Mouse (Mus musculus): ENCODE measurements around the gene Hist2h4.
"Not testable (repeated sequence)": the region's sequence is repeated elsewhere in the genome, so short reads cannot be mapped to it uniquely, and the experiment has no call there.

Hist2h4 gene

DNA sequence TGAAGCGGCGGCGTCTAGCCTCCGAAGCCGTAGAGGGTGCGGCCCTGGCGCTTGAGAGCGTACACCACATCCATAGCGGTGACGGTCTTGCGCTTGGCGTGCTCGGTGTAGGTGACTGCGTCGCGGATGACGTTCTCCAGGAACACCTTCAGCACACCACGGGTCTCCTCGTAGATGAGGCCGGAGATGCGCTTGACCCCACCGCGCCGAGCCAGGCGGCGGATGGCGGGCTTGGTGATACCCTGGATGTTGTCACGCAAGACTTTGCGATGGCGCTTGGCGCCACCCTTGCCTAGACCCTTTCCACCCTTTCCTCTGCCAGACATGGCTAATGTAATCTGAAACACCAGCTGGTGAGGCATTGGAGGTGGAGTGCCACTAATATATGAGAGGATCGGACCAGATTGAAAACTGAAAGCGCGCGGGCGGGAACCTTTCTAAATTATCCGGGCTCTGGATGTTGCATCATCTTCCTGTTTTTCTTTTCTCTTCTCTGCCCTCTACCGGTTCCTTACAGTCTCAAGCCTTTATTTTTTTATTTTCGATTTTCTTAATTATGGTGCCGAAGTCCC is at the start of gene Hist2h4:
Gene Hist2h4, minus strand, starts transcription at position 333 of the 572 bp plus-strand sequence.
- peak; percentile 95 for DNase-seq

DNA sequence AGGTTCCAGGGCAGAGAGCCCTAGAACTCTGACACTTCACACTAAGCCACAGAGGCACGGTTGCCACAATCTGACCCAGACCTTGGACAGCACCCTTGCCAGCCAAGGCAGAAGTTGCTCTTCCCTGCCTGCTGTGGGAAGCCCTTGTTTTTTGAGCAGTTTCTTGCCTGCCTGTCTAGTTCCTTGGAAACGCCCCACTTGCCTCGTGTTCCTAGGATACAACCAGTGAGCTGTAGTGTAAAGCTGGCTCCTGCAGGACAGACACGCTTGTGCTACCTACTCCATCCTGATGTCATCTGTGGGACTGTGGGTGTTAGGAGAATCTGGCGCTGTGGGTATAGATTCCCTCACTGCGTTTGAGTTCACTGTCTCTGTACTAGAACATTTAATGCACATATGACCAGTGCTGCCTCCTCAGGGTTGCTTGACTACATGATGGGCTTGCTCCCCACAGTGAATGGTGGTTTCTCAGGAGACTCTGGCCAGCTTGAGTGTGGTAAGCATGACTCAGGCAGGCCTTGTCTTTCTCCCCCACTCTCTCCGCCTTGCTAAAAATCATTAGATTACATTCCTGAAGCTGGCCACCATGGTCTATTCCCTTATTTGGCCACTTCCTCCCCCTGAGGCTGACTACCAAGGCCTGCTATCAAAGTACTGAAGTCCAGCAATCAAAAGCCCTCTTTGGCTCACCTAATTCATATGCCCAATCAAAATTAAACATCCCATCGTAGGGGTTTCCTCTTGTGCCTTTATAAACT is 49.4 kb upstream of the Hist2h4 start:
- no peak for DNase-seq

DNA sequence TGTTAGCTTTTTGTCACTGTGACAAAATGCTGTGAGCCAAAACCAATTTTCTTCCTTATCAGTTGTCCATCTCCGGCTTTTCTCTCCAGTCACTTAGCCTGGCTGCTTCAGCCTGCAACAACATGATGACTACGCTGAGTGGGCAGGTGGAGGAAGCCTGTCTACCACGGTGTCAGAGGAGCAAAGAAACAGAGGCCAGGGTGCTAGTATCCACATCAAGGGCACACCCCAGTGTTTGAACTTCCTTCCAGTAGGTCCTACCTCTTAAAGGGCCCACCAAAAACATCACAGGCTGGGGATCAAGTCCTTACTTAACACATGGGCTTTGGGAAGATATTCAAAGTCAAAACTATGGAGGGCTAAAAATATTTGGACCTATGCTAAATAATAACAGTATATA is 46.3 kb upstream of the Hist2h4 start:
- DNase-seq: no peak

DNA sequence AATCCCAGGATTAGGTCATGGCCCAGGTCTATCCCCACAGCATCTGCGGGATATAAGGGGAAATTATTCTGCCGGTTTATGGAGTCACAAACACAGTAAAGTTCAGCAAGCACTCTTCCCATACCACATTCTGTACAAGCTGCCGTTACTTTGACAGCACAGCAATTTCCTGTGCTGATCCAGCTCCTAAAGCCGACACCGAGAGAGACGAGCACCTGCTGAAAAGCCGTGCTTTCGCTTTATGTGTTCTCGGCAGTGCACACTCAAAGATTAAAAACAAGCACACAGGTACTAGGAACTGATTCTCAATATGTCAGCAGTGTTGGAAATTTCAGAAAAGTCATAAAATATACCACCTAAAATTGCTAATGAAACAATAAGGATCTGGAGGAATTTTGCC is 43.4 kb upstream of the Hist2h4 start:
- no peak for DNase-seq

DNA sequence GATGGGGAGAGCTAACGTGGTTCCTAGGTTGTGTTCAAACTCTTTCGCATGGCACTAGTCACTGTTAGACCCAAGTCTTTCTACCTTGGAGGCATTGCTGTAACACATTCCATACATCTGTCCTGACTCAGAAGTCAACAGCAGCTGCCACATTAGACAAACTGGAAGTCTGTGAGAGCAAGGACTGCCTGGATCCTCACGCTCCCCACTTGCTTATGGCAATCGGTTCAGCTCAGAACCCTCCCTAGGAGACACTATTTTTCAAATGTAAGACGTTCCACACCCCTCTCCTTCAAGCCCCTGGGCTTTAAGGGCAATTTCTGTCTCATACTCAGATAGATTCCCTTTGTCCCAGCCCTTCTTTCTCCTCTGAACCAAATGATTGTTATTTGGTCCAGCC is 39.0 kb upstream of the Hist2h4 start:
- no peak for DNase-seq

DNA sequence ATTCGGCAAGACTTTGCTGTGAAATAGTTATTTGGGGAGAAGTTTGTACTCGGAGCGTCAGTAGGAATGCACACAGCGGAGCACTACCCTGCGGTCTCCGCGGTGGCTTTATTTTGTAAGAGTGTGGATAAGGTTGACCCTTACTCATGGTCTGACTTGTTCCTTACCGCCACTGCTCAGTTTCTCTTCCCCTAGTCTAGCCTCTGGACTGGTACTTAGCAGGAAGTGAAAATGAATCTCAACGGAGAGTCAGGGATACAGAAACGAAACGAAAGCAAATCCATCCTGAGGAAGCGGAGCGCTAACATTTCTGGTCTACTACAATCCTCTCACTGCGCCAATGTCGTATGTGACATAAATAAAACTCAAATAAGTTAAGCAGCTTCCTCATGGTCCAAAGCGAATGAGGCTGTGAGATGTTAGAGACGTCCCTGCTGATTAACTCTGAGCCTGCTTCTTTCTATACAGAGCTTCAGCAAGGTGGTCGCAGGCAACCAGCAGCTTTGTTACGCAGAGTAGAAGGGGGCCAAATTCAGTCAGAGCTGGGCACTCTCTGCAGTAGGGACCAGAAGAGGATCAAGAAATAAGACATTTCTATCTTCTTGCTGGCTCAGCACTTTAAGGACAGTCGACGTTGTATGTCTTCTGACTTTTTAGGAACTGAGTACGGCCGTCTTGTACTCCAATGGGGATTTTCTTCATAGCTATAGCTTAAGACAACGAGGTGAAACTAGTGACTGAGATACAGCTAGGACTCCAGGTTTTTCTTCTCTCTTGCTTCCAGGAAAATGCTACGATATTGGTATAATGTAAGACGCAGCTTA is 37.8 kb upstream of the Hist2h4 start:
- no peak for DNase-seq

DNA sequence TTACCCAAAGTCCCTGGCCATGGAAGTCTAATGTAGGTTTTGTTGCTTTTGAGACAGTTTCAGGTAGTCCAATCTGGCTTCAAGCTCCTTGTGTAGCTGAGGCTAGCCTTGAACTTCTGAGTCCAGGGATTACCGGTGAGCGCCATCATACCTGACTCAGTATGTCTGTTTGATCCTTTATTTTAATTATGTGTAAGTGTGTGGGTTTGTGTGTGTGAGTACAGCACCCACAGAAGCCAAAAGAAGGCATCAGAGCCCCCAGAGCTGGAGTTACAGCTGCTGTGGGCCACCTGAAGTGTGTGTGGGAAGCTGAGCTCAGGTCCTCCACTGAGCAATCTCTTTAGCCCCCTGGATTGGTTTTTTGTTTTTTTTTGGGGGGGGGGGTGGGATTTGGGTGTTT is 36.5 kb upstream of the Hist2h4 start:
- DNase-seq: no peak

DNA sequence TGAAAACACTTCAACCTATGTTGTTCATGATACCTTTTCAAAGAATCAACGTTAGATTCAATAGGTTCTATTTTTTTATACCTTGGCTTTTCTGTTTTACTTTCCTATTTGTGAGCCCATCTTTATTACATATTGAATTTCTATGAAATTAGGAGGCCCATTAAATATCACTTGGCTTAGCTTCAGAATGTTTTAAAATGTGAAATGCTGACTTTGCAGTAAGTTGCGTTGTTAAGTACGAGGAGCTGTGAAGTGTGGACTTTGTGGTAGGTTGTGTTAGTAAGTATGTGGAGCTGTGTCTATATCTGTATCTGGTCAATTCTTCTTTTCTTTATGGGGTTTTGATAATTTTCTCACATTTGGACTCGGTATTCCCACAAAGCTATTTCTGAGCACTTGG is 35.2 kb upstream of the Hist2h4 start:
- no peak for DNase-seq

DNA sequence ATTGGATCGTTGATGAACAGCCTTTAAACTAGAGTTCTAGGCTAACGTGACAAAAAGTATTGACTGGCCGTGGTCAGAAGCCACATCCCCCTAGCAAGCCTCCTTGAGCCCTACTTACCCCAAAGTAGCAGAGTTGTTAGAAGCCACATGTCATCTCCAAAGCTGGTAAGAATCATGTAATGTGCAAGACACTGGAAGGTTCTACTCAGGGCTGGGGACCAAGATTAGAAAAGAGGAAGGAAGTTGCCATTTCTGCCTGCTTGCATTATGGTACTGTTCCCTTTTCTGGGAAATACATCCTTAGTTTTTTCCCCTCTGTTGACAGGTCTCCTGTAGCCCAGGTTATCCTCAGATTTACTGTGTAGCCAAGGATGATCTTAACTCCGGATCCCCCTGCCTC is 30.7 kb upstream of the Hist2h4 start, which contains the start of gene Fcgr1:
Gene Fcgr1, minus strand, starts transcription at position 183 of the 400 bp plus-strand sequence.
- no peak for DNase-seq

DNA sequence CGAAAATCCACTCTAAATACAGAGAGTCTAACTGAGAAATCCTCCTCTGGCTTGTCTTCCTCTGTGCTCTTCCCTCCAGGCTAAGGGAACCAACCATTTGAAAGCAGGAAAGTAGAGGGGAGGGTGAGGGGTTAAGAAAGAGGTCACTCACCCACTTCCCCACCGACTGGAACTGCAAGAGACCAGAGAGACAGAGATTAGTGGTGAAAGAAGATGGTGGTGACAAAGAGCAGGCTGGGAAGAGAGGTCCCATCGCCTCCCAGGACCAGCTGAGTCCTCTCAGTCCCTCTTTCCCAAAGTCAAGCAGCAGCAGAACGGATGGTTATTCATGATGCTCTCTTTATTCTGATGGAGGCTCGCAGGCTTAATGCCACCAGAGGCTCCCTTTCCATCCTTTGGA is 30.3 kb upstream of the Hist2h4 start:
- DNase-seq: no peak

DNA sequence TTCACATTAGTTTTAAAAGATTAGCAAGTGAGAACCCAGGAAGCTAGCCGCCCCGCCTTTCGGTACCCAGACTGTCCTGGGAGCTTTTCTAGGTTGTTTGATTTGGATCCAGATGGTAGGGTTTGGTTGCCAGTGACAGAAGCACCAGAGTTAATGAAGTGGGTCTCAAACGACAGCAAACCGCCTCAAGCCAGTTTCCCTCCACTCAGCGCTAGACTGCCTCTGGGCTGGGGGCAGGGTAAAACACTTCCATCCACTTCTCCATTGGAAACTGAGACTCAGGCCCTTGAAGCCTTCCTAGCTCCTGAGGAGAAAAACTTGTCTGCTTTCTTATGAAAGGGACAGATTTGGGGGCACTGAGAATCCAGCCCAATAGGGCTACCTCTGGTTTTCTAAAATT is 29.5 kb upstream of the Hist2h4 start:
- no peak for DNase-seq

DNA sequence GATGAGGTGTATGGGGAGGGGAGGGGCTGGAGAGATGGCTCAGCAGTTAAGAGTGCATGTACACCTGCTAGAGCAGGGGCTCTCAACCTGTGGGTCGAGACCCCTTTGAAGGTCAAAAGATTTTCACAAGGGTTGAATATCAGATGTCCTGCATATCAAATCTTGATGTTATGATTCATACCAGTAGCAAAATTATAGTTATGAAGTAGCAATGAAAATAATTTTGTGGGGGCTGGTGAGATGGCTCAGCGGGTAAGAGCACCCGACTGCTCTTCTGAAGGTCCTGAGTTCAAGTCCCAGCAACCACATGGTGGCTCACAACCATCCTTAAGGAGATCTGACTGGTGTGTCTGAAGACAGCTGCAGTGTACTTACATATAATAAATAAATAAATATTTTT is 27.6 kb upstream of the Hist2h4 start:
- not testable (repeated sequence) for DNase-seq

DNA sequence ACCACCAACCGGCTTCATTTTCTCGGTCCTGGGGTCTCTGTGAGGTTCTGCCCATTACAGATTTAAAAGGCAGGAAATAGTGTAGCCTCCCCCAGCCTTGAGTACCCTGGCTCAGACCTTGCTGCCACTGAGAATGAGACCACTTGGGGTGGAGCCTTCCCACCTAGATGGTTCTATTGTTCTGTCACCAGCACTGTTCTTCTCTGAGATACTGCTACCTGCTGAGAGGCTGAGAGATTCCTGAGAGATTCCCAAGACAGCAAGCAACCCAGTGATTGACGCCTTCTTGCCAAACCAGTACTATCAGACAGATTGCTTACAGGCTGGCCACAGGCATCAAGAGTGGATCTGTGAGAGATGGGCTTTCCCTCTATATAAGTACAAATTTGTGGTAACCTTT is 26.1 kb upstream of the Hist2h4 start:
- DNase-seq: no peak

DNA sequence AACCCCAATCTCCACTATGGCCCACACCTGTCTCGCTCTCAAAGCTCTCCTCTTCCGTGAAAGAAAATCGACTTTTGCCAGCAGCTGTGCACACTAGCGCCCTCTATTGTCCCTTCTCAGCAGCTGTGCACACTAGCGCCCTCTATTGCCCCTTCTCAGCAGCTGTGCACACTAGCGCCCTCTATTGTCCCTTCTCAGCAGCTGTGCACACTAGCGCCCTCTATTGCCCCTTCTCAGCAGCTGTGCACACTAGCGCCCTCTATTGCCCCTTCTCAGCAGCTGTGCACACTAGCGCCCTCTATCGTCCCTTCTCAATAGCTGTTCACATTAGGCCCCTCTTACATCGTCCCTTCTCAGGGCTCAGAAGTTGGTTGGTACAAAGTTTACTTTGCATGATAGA is 24.2 kb upstream of the Hist2h4 start:
- not testable (repeated sequence) for DNase-seq

DNA sequence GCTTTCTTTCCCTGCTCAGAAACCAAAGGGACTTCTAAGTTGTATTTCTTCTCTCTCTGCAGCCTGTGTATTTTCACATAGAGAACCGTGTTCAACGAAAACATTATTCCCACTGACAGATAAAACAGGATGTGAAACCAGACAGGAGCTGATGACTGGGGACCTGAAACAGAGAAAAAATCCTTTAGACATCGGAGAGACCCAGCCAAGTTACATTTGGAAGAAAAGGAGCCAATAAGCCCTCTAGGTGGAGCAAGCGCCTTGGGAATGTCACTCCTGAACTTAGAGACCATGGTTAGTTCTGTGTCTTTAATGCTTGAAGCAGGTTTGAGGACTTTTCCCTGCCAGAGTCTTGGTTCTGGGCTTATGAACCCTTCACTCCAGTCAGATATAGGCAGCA is 21.3 kb upstream of the Hist2h4 start:
- no peak for DNase-seq

DNA sequence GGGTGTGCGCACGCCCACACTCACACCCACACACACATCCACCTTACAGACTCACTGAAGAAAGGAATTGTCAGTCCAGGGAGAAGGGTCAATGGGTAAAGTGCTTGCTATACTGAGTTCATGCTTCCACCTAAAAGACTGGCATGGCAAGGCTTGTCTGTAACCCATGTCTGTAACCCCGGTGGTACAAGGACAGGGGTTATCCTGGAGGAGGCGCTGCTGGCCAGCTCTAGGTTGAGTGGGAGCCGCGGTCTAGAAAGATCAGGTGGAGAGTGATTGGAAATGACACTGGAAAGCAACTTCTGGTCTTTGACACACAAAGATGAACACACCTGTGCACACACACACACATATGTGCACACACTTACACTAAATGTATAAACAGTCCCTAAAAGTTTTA is 17.5 kb upstream of the Hist2h4 start:
- DNase-seq: no peak

DNA sequence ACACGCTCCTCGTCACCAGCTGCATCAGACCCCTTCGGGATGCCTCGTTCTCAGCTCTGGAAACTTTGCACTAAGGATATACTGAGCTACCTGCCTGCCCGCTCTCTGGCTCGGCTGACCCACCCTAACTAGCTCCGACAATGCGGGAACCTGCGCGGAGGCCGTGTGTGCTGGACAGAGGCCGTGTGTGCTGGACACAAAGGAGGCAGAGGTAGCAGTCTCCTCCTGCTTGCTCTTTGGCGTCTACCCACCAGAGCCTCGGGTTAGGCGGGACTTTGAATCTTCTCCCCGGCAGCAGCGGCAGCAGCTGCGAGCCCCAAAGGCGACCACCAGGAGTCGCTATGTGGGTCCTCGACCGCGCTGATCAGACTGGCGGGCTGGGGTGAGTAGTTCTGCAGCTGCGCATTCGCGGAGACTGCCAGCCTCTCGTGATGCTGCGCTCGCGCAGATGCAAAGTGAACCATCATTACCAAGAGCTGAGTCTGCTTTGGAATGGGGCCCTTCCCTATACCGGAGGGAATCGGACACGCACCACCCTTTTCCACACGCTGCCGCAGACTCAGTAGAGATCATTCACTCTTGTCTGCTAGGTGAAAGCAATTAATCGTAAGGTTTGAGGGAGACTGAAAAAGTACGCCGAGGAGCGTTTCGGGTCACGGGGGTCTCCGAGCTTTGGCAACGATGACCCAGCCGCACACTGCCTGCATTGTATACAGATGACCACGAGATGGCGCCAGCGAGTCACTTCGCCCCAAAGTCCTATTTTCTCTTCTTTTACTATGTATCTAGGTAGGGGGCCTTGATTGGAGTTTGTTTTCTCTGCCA is 14.9 kb upstream of the Hist2h4 start:
- DNase-seq: peak; percentile 93

DNA sequence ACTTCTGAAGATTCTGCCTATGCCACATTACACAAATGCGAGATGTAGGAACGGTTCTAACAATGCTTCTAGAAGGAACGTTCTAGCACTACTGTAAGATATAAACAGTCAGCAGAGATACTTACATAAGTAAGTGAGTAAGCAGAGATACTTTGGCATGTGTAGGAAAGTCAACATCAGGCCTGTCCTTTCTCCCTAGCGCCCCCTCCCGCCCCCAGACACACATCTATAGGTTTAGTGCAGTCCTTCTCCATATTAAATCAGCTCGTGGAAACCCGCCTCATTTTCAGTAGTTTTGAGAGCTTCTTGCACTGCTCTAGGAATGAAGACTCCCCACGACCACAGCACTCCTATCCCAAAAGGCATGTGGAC is 14.3 kb upstream of the Hist2h4 start:
- DNase-seq: no peak

DNA sequence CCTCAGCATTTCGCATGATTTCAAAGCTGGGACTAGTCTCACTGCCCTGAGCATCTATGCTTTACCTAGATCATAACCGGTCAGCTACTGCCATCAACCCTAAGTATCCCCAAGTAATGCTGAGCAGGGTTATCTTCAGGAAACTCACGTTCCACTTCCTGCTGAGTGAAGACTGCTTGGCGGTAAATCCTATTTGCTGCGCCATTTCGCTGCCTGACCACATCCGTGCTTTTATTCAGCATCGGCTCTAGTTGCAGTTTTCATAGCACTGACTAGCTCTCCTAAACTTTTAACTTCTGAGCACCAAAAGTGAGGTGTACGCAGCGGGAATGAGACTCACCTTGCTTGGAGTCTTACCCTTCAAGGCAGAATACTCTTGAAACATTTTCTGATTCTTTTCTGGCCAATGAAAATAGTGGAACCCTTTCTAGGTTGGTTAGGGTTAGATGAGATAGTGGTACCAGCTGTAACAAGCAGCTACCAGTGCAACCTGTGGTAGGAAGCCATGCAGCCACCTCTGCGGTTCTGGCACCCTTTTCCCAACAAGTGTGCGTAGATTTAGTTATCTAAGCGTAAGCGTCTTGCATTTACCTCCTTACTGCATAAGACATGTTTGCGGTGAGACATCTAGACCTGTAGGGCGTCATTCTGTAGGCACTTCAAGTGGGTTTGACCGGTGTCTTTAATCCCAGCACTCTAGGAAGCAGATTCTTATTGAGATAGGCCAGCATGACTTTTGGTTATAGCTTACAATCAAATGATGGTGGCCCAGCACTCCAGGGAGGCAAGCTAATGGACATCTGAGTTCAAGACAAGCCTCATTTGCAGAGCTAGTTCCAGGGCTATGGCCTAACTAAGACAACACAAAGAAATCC is 10.7 kb upstream of the Hist2h4 start:
- DNase-seq: no peak

DNA sequence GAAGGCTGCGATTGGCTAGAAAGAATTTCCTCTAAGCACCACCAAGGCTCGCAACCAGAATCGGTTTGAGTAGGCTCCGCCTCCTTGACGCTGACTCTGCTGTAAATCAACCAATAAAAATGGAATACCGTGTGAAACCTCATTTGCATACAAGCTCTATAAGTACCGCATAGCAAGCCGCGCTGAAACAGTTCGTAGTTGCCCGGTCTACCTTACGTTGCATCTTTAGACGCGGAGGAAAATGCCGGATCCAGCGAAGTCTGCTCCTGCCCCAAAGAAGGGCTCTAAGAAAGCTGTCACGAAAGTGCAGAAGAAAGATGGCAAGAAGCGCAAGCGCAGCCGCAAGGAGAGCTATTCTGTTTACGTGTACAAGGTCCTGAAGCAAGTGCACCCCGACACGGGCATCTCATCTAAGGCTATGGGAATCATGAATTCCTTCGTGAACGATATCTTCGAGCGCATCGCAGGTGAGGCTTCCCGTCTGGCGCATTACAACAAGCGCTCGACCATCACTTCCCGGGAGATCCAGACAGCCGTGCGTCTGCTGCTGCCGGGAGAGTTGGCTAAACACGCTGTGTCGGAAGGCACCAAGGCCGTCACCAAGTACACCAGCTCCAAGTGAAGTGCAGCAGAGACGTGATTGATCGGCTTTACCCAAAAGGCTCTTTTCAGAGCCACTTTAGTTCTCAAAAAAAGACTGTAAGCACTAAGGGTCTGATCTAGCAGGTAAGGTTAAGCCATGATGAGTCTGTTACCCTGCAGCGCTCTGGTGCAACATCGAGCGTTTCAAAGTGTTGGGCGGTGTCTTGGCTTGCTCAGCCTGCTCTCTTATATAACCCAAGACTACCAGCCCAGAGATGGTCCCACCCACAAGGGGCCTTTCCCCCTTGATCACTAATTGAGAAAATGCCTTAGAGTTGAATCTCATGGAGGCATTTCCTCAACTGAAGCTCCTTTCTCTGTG is 6.7 kb upstream of the Hist2h4 start, which contains the start of gene Hist2h2bb:
Gene Hist2h2bb, plus strand, starts transcription at position 242 of the 964 bp plus-strand sequence.
- peak; percentile 88 for DNase-seq

Data from right cerebral cortex, postnatal 25 days (tissue).